Comparison of ENCODE assay signal across 23 mouse cellular contexts in genomic region chr1:133006571-133006970, GRCm38 (mm10). TPM values are rescaled to one million over a fixed set of nuclear protein-coding genes. Genes with fewer than 3 reads are reported as not detected.
DNase-seq lines count a peak whose midpoint lies in the region; ATAC-seq lines count a peak whose summit lies in the region.
"Had no signal": no experiment of that assay in that cellular context is flagged by ENCODE, and none has a peak within 500 bp of the region (broad histone marks: within the 10 kb centered on the region; RNA-seq: fewer than 3 reads in every experiment).

No protein-coding gene starts in this region.

- H3K4me2 ChIP-seq in midbrain, embryonic 14.5 days (ENCODE audit: low read length): no peak overlapping the region
- H3K4me2 ChIP-seq: embryonic facial prominence, embryonic 13.5 days; forebrain, embryonic 12.5 days; forebrain, embryonic 15.5 days; heart, embryonic 11.5 days; hindbrain, embryonic 13.5 days; intestine, embryonic 15.5 days had no signal

- H3K4me1 ChIP-seq in midbrain, embryonic 14.5 days (ENCODE audit: control insufficient read depth, insufficient read depth, low read length): no peaks in the 10 kb centered on the region
- H3K4me1 ChIP-seq: embryonic facial prominence, embryonic 10.5 days; embryonic facial prominence, embryonic 13.5 days; forebrain, embryonic 12.5 days; forebrain, embryonic 15.5 days; hindbrain, embryonic 10.5 days; hindbrain, embryonic 13.5 days; intestine, embryonic 15.5 days had no signal

- whole genome bisulfite sequencing in midbrain, embryonic 14.5 days: 94% methylated on average over 3 of the region's 3 CpGs

- DNase-seq in heart, adult 11 months: peak; percentile 66
- no peak for DNase-seq in heart, postnatal 4 days
- peak; percentile 33 for DNase-seq in adrenal gland, postnatal 10 days
- peak; percentile 49 to 61 for DNase-seq in adrenal gland, postnatal 36 days
- DNase-seq in midbrain, embryonic 14.5 days: no peak
- no peak for DNase-seq in embryo, embryonic 9.5 days (ENCODE audit: extremely low spot score)
- DNase-seq: B cell, adult 2 months; cerebellum, adult 18-20 months; cerebellum, adult 9-11 months; cerebellum, postnatal 25 days; gastrocnemius, postnatal 36 days; kidney, adult 11 months; kidney, adult 8-10 months had no signal

- H3K27me3 ChIP-seq in midbrain, embryonic 14.5 days (ENCODE audit: control insufficient read depth, insufficient read depth, low read length): no peaks in the 10 kb centered on the region
- H3K27me3 ChIP-seq: embryonic facial prominence, embryonic 13.5 days; forebrain, embryonic 12.5 days; forebrain, embryonic 15.5 days; hindbrain, embryonic 13.5 days; intestine, embryonic 15.5 days had no signal

- H3K27ac ChIP-seq in midbrain, embryonic 14.5 days (replicated peaks; ENCODE audit: low read depth, low read length): no peak overlapping the region
- H3K27ac ChIP-seq: embryonic facial prominence, embryonic 10.5 days; embryonic facial prominence, embryonic 13.5 days; forebrain, embryonic 12.5 days; forebrain, embryonic 15.5 days; hindbrain, embryonic 10.5 days; hindbrain, embryonic 13.5 days; intestine, embryonic 15.5 days had no signal

- H3K4me3 ChIP-seq in midbrain, embryonic 14.5 days (replicated peaks; ENCODE audit: low read depth, low read length): no peak overlapping the region
- H3K4me3 ChIP-seq: embryonic facial prominence, embryonic 10.5 days; embryonic facial prominence, embryonic 13.5 days; erythroblast, embryonic 14.5 days; forebrain, embryonic 12.5 days; forebrain, embryonic 15.5 days; hindbrain, embryonic 10.5 days; hindbrain, embryonic 13.5 days; intestine, embryonic 15.5 days had no signal

- H3K9ac ChIP-seq in midbrain, embryonic 14.5 days (replicated peaks; ENCODE audit: low read length): no peak overlapping the region
- H3K9ac ChIP-seq: embryonic facial prominence, embryonic 13.5 days; forebrain, embryonic 12.5 days; forebrain, embryonic 15.5 days; hindbrain, embryonic 13.5 days; intestine, embryonic 15.5 days had no signal

- H3K36me3 ChIP-seq in midbrain, embryonic 14.5 days (ENCODE audit: control insufficient read depth, insufficient read depth, low read length): peaks cover 64% of the 10 kb centered on the region

- no peaks in the 10 kb centered on the region for H3K9me3 ChIP-seq in midbrain, embryonic 14.5 days (ENCODE audit: control insufficient read depth, low read length)
- H3K9me3 ChIP-seq: embryonic facial prominence, embryonic 10.5 days; embryonic facial prominence, embryonic 13.5 days; forebrain, embryonic 12.5 days; forebrain, embryonic 15.5 days; hindbrain, embryonic 10.5 days; hindbrain, embryonic 13.5 days; intestine, embryonic 15.5 days had no signal

- ATAC-seq in midbrain, embryonic 14.5 days (ENCODE audit: low FRiP score, low TSS enrichment): no peak
- ATAC-seq: forebrain, embryonic 15.5 days; hindbrain, embryonic 16.5 days had no signal

RNA-seq across cellular contexts. Expression of gene Mdm4, which starts 23.8 kb away (rescaled TPM):
- total RNA-seq in heart, postnatal 4 days (2021): 10 to 100 TPM; 55.1 to 59.8 TPM
- 100 to 1,000 TPM in 1 of 2 experiments, 10 to 100 TPM in 1; 58.5 to 101 TPM for total RNA-seq in adrenal gland, postnatal 10 days (2021)
- 10 to 100 TPM; 66.4 to 83.1 TPM for total RNA-seq in adrenal gland, postnatal 36 days (2021)
- 52.5 and 53.5 TPM in 2 replicates for polyA plus RNA-seq in midbrain, embryonic 14.5 days (2014; fragmentation: Nextera tagmentation; extraction: Ambion mirVana)

RNA-seq across cellular contexts. Expression of gene Pik3c2b, which starts 38.9 kb away (rescaled TPM):
- total RNA-seq in heart, postnatal 4 days (2021): 10 to 100 TPM; 29.8 to 30.8 TPM
- 10 to 100 TPM in 1 of 2 experiments, 1 to 10 TPM in 1; 8.8 to 14.1 TPM for total RNA-seq in adrenal gland, postnatal 10 days (2021)
- total RNA-seq in adrenal gland, postnatal 36 days (2021): 1 to 10 TPM; 5.4 to 6.3 TPM
- 14.3 and 17.0 TPM in 2 replicates for polyA plus RNA-seq in midbrain, embryonic 14.5 days (2014; fragmentation: Nextera tagmentation; extraction: Ambion mirVana)

Comparison
In these comparisons a context has a peak if more than half of its experiments do, and no peak if none do; other contexts are left out.
1. DNase-seq: peak in heart, adult 11 months (single experiment), adrenal gland, postnatal 10 days (single experiment) and adrenal gland, postnatal 36 days (2 of 2); none in heart, postnatal 4 days (single experiment), midbrain, embryonic 14.5 days (single experiment) and embryo, embryonic 9.5 days (single experiment).